25 mouse cellular contexts compared by ENCODE assay signal in the genomic region with DNA sequence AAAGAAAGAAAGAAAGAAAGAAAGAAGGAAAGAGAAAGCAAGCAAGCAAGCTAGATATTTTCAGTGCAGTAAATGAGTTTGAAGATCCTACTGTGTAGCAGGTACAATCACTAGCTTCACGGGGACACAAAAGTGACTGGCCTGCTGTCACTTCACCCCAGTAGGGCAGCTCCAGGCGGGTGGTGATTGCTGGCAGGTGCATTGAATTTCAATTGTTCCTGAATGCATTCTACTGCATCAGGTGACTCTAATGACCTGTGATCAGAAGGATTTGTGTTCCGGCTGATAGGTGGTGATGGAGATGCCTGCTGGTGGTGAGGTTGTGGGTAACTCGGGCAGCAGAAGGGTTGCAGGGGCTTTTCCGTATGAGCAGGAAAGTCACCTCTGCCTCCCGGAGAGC. TPM values are rescaled to one million over a fixed set of nuclear protein-coding genes. Genes with fewer than 3 reads are reported as not detected.
DNase-seq lines count a peak whose midpoint lies in the region; ATAC-seq and TF ChIP-seq lines count a peak whose summit lies in the region.
"Had no signal": no experiment of that assay in that cellular context is flagged by ENCODE, and none has a peak within 500 bp of the region (broad histone marks: within the 10 kb centered on the region; RNA-seq: fewer than 3 reads in every experiment).

No protein-coding gene starts in this region.

- peak overlapping the region; percentile 7; the same call in 1 of the 2 replicates for H3K27ac ChIP-seq in cerebellum, adult 2 months (ENCODE audit: insufficient read depth, low read length)
- no peak overlapping the region for H3K27ac ChIP-seq in heart, adult 2 months
- H3K27ac ChIP-seq: embryonic facial prominence, embryonic 12.5 days; embryonic facial prominence, embryonic 15.5 days; gastrocnemius, adult 2 months; hindbrain, embryonic 12.5 days; hindbrain, embryonic 15.5 days had no signal

- H3K36me3 ChIP-seq in heart, adult 2 months (ENCODE audit: control insufficient read depth, insufficient read depth, low read length), result no peaks in the 10 kb centered on the region
- H3K36me3 ChIP-seq: embryonic facial prominence, embryonic 12.5 days; embryonic facial prominence, embryonic 15.5 days; G1E; hindbrain, embryonic 12.5 days; hindbrain, embryonic 15.5 days had no signal

- no peaks in the 10 kb centered on the region for H3K79me2 ChIP-seq in heart, adult 2 months (replicated peaks; ENCODE audit: control insufficient read depth, insufficient read depth, low read length)

- peak overlapping the region; percentile 25 for H3K4me3 ChIP-seq in cerebellum, adult 2 months (replicated peaks; ENCODE audit: insufficient read depth, low read depth, low read length)
- H3K4me3 ChIP-seq in heart, adult 2 months, result no peak overlapping the region
- H3K4me3 ChIP-seq: embryonic facial prominence, embryonic 12.5 days; embryonic facial prominence, embryonic 15.5 days; gastrocnemius, adult 2 months; hindbrain, embryonic 12.5 days; hindbrain, embryonic 15.5 days had no signal

- 12% methylated on average over 6 of the region's 6 CpGs for whole genome bisulfite sequencing in cerebellum, adult 2 months
- WGBS in heart, adult 2 months, result 52% methylated on average over 6 of the region's 6 CpGs

- TF ChIP-seq CTCF in cerebellum, adult 2 months (IDR thresholded peaks at IDR 0.05; ENCODE audit: borderline replicate concordance, insufficient read depth, low read depth, low read length), result no peak
- no peak for TF ChIP-seq CTCF in heart, adult 2 months (IDR thresholded peaks at IDR 0.05)

- no peaks in the 10 kb centered on the region for H3K27me3 ChIP-seq in cerebellum, adult 2 months (ENCODE audit: control insufficient read depth, insufficient read depth, low read length)
- H3K27me3 ChIP-seq in heart, adult 2 months (ENCODE audit: control insufficient read depth, insufficient read depth, low read length), result no peaks in the 10 kb centered on the region
- H3K27me3 ChIP-seq: embryonic facial prominence, embryonic 12.5 days; embryonic facial prominence, embryonic 15.5 days; hindbrain, embryonic 12.5 days; hindbrain, embryonic 15.5 days had no signal

- H3K4me1 ChIP-seq in cerebellum, adult 2 months (ENCODE audit: control insufficient read depth, insufficient read depth, low read length), result peaks cover 22% of the 10 kb centered on the region
- no peaks in the 10 kb centered on the region for H3K4me1 ChIP-seq in heart, adult 2 months (ENCODE audit: control insufficient read depth, insufficient read depth, low read length)
- H3K4me1 ChIP-seq: embryonic facial prominence, embryonic 12.5 days; embryonic facial prominence, embryonic 15.5 days; hindbrain, embryonic 12.5 days had no signal

- DNase-seq in cerebellum, adult 9-10 months, result no peak
- peak; percentile 43 to 49 for DNase-seq in cerebellum, adult 2 months
- no peak for DNase-seq in cerebellum, postnatal 14 days
- DNase-seq in heart, adult 11 months, result peak; percentile 56
- no peak for DNase-seq in heart, adult 2 months
- peak; percentile 19 for DNase-seq in ES-CJ7 (ENCODE audit: low read depth, low spot score)
- DNase-seq: adrenal gland, adult 2 months; adrenal gland, postnatal 14 days; forebrain, postnatal 0 days; gastrocnemius, adult 2 months; gastrocnemius, postnatal 14 days; kidney, adult 2 months had no signal

- no peak for TF ChIP-seq POLR2A in cerebellum, adult 2 months (IDR thresholded peaks at IDR 0.05; ENCODE audit: borderline replicate concordance, insufficient read depth, low read length)
- TF ChIP-seq POLR2A in heart, adult 2 months (IDR thresholded peaks at IDR 0.05; ENCODE audit: insufficient read depth, low read depth, low read length), result no peak

- no peak overlapping the region for H3K9ac ChIP-seq in heart, adult 2 months (ENCODE audit: low read depth, low read length)
- H3K9ac ChIP-seq: embryonic facial prominence, embryonic 12.5 days; embryonic facial prominence, embryonic 15.5 days; forebrain, postnatal 0 days; hindbrain, embryonic 12.5 days; hindbrain, embryonic 15.5 days had no signal

- 0 out of 2 replicates have a peak, but pooled peaks have one; percentile 42 for ATAC-seq in cerebellum, adult (ENCODE audit: insufficient number of reproducible peaks, low FRiP score, low TSS enrichment)
- ATAC-seq in granulocyte monocyte progenitor cell, adult 5-6 weeks (replicated peaks; ENCODE audit: poor library complexity, severe bottlenecking), result no peak
- ATAC-seq: forebrain, embryonic 14.5 days; forebrain, postnatal 0 days; intestine, postnatal 0 days; Patski had no signal

- intact Hi-C loops in heart, adult 2 months (cut with DNase I), result no loop called here

- TF ChIP-seq EP300 in heart, adult 2 months (IDR thresholded peaks at IDR 0.05; ENCODE audit: insufficient read depth, low read depth, low read length), result no peak

RNA-seq across cellular contexts. Expression of a gene that starts 6.7 kb away (rescaled TPM):
- 54.0 and 58.8 TPM in 2 replicates for polyA plus RNA-seq in cerebellum, adult 2 months (2012; rRNA removed)
- 1 to 10 TPM; 2.2 to 4.6 TPM for total RNA-seq in heart, adult 2 months (2021)
- polyA plus RNA-seq in heart, adult 2 months (2012; rRNA removed), result 1.6 and 6.4 TPM in 2 replicates
- total RNA-seq in granulocyte monocyte progenitor cell, adult 5-6 weeks (2014; fragmentation: Nextera tagmentation), result 2.4 TPM in 1 of 2 replicates, not detected in the other
- 0.39 TPM in 1 of 2 replicates, not detected in the other for total RNA-seq in granulocyte monocyte progenitor cell, adult 5-6 weeks (2017)
- total RNA-seq: common myeloid progenitor, adult 5-6 weeks; hematopoietic stem cell, adult 5-6 weeks had no signal
- polyA plus RNA-seq: G1E; heart, postnatal 0 days had no signal

RNA-seq across cellular contexts. Expression of a gene that starts 47.1 kb away (rescaled TPM):
- polyA plus RNA-seq in cerebellum, adult 2 months (2012; rRNA removed), result 28.3 and 28.9 TPM in 2 replicates
- total RNA-seq in heart, adult 2 months (2021), result 10 to 100 TPM; 12.2 to 12.9 TPM
- polyA plus RNA-seq in heart, adult 2 months (2012; rRNA removed), result 4.7 and 5.6 TPM in 2 replicates
- total RNA-seq in granulocyte monocyte progenitor cell, adult 5-6 weeks (2014; fragmentation: Nextera tagmentation), result 23.0 and 36.0 TPM in 2 replicates
- 41.0 and 45.0 TPM in 2 replicates for total RNA-seq in granulocyte monocyte progenitor cell, adult 5-6 weeks (2017)

Comparison
In these comparisons a context has a peak if more than half of its experiments do, and no peak if none do; other contexts are left out.
1. DNase-seq: peak in cerebellum, adult 2 months (2 of 2), heart, adult 11 months (single experiment) and ES-CJ7 (single experiment); none in cerebellum, adult 9-10 months (single experiment), cerebellum, postnatal 14 days (0 of 2) and heart, adult 2 months (0 of 2).